In genomic region chr10:117862014-117862580, GRCm38 (mm10) we compare ENCODE assay signal across 14 mouse cellular contexts. TPM values are rescaled to one million over a fixed set of nuclear protein-coding genes. Genes with fewer than 3 reads are reported as not detected.
DNase-seq lines count a peak whose midpoint lies in the region; ATAC-seq and TF ChIP-seq lines count a peak whose summit lies in the region.
"Had no signal": no experiment of that assay in that cellular context is flagged by ENCODE, and none has a peak within 500 bp of the region (broad histone marks: within the 10 kb centered on the region; RNA-seq: fewer than 3 reads in every experiment).

No protein-coding gene starts in this region.

- DNase-seq in kidney, adult 2 months = no peak
- DNase-seq in WW6 (ENCODE audit: low read depth, low spot score) = peak; percentile 33
- peak; percentile 76 for DNase-seq in lung, postnatal 25 days (ENCODE audit: low spot score)
- no peak for DNase-seq in adrenal gland, adult (ENCODE audit: inconsistent age in 2 of 2, low spot score in 1 of 2)
- DNase-seq in frontal cortex, postnatal 36 days (ENCODE audit: low spot score in 2 of 2) = no peak
- no peak for DNase-seq in yolk sac, embryonic 10.5 days (ENCODE audit: low spot score)
- DNase-seq: cerebellum, postnatal 25 days; heart, postnatal 4 days; spleen, adult 18-20 months; thymus, postnatal 36 days had no signal

- H3K9ac ChIP-seq in kidney, embryonic 16.5 days (replicated peaks; ENCODE audit: low read length) = no peak overlapping the region
- H3K9ac ChIP-seq in intestine, embryonic 15.5 days = no peak overlapping the region

- WGBS in kidney, embryonic 16.5 days = 68% methylated on average over 11 of the region's 11 CpGs
- 67% methylated on average over 11 of the region's 11 CpGs for WGBS in kidney, adult 2 months
- 60% methylated on average over 11 of the region's 11 CpGs for WGBS in intestine, embryonic 15.5 days

- H3K4me1 ChIP-seq in kidney, embryonic 16.5 days (ENCODE audit: insufficient read depth, low read length) = no peaks in the 10 kb centered on the region
- no peaks in the 10 kb centered on the region for H3K4me1 ChIP-seq in kidney, adult 2 months (ENCODE audit: control insufficient read depth, insufficient read depth, low read length)
- no peaks in the 10 kb centered on the region for H3K4me1 ChIP-seq in intestine, embryonic 15.5 days (replicated peaks)

- no peak for TF ChIP-seq POLR2A in kidney, adult 2 months (IDR thresholded peaks at IDR 0.05; ENCODE audit: low read depth, low read length)

- H3K4me2 ChIP-seq in kidney, embryonic 16.5 days (replicated peaks; ENCODE audit: low read depth, low read length) = no peak overlapping the region
- 0 out of 2 replicates have a peak overlapping the region, but pooled peaks have one; percentile 17 for H3K4me2 ChIP-seq in intestine, embryonic 15.5 days (replicated peaks)

- H3K36me3 ChIP-seq in kidney, embryonic 16.5 days (ENCODE audit: insufficient read depth, low read length) = no peaks in the 10 kb centered on the region
- no peaks in the 10 kb centered on the region for H3K36me3 ChIP-seq in kidney, adult 2 months (ENCODE audit: control insufficient read depth, insufficient read depth, low read length)
- no peaks in the 10 kb centered on the region for H3K36me3 ChIP-seq in intestine, embryonic 15.5 days

- no peak for TF ChIP-seq CTCF in kidney, adult 2 months (conservative IDR thresholded peaks at IDR 0.05; ENCODE audit: insufficient read depth, insufficient read length, low read depth, low read length)

- peak; percentile 73 for ATAC-seq in kidney, embryonic 16.5 days (ENCODE audit: low FRiP score, low TSS enrichment)
- ATAC-seq in intestine, embryonic 15.5 days = peak; percentile 86
- ATAC-seq: forebrain, embryonic 14.5 days had no signal

- no peak overlapping the region for H3K27ac ChIP-seq in kidney, embryonic 16.5 days (ENCODE audit: low read length)
- H3K27ac ChIP-seq in kidney, adult 2 months (ENCODE audit: insufficient read depth, low read depth, low read length) = no peak overlapping the region
- H3K27ac ChIP-seq in intestine, embryonic 15.5 days = no peak overlapping the region

- no peak overlapping the region for H3K4me3 ChIP-seq in kidney, embryonic 16.5 days (ENCODE audit: low read length)
- no peak overlapping the region for H3K4me3 ChIP-seq in kidney, adult 2 months (ENCODE audit: insufficient read depth, low read depth, low read length)
- no peak overlapping the region for H3K4me3 ChIP-seq in intestine, embryonic 15.5 days (replicated peaks)

- no peaks in the 10 kb centered on the region for H3K27me3 ChIP-seq in kidney, embryonic 16.5 days (ENCODE audit: insufficient read depth, low read length)
- H3K27me3 ChIP-seq in kidney, adult 2 months (replicated peaks; ENCODE audit: control insufficient read depth, insufficient read depth, low read length) = no peaks in the 10 kb centered on the region
- H3K27me3 ChIP-seq in intestine, embryonic 15.5 days (replicated peaks) = no peaks in the 10 kb centered on the region
- H3K27me3 ChIP-seq: CH12.LX had no signal

- H3K9me3 ChIP-seq in kidney, embryonic 16.5 days (ENCODE audit: low read length) = no peaks in the 10 kb centered on the region
- no peaks in the 10 kb centered on the region for H3K9me3 ChIP-seq in intestine, embryonic 15.5 days

RNA-seq across cellular contexts. Expression of gene Rap1b, which starts 16.3 kb away (rescaled TPM):
- 166 and 185 TPM in 2 replicates for polyA plus RNA-seq in kidney, embryonic 16.5 days (2015; fragmentation: Nextera tagmentation; extraction: Ambion mirVana)
- 23.2 and 38.2 TPM in 2 replicates for polyA plus RNA-seq in kidney, adult 2 months (2012; rRNA removed)
- polyA plus RNA-seq in intestine, embryonic 15.5 days (2015; fragmentation: Nextera tagmentation; extraction: Ambion mirVana) = 169 and 180 TPM in 2 replicates

Comparison
In these comparisons a context has a peak if more than half of its experiments do, and no peak if none do; other contexts are left out.
1. DNase-seq: peak in WW6 (single experiment) and lung, postnatal 25 days (single experiment); none in kidney, adult 2 months (single experiment), adrenal gland, adult (0 of 2), frontal cortex, postnatal 36 days (0 of 2) and yolk sac, embryonic 10.5 days (single experiment).